Mouse (Mus musculus): ENCODE data around the gene Treh. TPM values are rescaled to one million over a fixed set of nuclear protein-coding genes. Genes with fewer than 3 reads are reported as not detected.

The Treh gene
- polyA plus RNA-seq, 1 experiment, result 0.16 TPM

DNA sequence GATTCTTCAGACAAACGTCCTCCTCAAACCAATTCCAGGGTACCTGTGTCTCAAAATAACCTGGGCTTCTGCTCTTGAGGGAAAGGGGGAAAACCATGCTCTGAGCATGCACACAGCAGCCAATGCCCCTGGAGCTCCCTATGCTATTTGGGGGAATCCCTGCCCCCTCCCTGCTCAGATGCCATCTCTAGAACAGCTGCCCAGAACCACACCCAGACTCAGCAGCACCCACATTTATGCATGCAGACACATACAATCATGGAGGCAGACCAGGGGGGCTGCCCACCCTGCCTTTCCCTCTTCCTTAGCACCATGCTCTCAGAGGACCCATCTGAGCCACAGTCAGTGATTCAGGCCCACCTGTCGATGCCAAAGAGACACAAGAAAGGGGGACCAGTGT lies 40.5 kb downstream of the Treh start:
- DNase-seq (ENCODE audit: extremely low spot score in 1 of 2, low spot score in 1 of 2), result no peak

DNA sequence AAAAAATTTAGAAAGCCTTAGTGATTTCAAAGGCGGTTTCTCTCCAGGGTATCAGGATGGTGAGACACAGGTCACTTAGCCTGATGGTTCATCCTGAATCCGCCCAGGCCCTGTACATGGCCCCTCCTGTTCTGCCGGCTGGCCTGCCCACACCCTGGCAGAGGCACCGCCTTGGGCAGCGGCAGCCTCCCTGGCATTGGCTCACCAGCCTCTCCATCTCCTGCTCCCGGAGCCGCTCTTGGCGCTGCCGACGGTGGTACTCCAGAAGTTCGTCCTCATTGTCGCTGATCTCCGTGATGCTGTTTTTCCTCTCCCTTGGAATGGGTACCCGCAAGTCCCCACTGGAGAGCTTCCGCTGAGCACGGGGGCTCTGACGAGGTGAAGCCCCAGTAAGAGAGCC lies 42.1 kb downstream of the Treh start:
- no peak for DNase-seq (ENCODE audit: extremely low spot score in 1 of 2, low spot score in 1 of 2)

DNA sequence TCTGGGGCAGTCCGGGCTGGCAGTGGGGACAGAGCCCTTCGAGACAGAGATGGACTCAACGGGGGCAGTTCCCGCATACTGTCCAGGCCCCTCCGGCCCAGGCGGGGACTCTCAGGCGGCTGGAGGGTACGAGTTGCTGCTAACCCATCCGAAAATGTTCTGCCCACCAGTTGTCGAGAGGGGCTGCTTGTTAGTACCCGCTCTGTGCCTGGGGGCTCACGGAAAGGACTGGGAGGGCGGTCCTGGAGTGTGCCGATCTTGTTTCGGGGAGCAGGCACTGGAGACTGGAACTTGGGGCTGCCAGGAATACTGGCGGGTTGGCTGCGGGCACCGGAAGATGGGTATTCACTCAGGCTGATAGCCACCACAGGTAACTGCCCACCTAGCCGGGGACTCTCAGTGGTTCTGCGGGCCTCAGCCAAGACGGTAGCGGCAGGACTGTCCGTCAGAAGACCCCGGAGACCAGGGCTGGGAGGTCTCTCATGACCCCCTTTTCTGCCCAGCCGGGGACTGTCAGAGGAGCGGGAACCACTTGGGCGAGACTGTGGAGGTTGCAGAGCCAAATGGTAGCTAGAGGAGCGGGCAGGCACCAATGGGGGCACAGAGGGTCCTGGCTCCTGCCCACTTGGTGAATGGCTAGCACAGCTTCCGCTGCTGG lies 42.8 kb downstream of the Treh start:
- DNase-seq (ENCODE audit: extremely low spot score in 1 of 2, low spot score in 1 of 2), result no peak

- no peak for DNase-seq (ENCODE audit: extremely low spot score in 1 of 2, low spot score in 1 of 2)
Observed at GRCm38 (mm10) chr9:44716997-44717821, 44.2 kb downstream of the Treh start.

- DNase-seq (ENCODE audit: extremely low spot score in 1 of 2, low spot score in 1 of 2), result peak in 1 of 2 experiments; percentile 62
Observed at GRCm38 (mm10) chr9:44717822-44718242, 44.8 kb downstream of the Treh start.

DNA sequence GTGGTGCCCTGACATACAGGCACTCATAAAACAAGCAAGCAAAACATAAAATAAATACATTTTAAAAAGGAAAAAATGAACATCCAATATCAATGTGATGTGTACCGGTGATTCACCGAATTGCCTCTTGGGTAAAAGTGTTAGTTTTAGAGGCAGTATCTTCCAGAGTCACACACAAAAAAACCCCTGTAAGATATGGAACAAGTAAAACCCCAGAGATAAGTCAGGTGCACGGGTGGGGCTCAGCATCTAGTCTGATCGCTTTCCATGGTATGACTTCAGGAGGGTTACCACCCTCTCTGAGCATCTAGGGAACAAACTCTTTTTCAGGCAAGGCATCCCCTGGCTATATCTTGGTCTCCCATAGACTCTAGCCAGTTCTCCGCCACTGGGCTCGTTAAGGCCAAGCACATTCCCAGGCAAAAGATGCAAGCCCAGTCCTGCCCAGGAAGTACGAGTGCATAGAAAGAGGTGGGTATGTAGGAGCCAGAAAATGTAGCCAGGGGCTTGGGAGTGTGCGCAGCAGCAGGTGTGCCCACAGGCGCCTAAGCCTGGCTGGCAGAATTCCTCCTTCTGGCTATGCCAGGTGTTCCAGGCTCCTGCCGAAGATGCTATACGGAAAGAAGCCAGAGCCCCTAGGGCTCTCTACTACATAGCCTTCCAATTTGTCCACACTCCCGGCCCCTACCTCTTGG lies 46.1 kb downstream of the Treh start:
- DNase-seq (ENCODE audit: extremely low spot score in 1 of 2, low spot score in 1 of 2), result no peak

GRCm38 (mm10) chr9:44719632-44720357 lies 46.8 kb downstream of the Treh start:
- no peak for DNase-seq (ENCODE audit: extremely low spot score in 1 of 2, low spot score in 1 of 2)

DNA sequence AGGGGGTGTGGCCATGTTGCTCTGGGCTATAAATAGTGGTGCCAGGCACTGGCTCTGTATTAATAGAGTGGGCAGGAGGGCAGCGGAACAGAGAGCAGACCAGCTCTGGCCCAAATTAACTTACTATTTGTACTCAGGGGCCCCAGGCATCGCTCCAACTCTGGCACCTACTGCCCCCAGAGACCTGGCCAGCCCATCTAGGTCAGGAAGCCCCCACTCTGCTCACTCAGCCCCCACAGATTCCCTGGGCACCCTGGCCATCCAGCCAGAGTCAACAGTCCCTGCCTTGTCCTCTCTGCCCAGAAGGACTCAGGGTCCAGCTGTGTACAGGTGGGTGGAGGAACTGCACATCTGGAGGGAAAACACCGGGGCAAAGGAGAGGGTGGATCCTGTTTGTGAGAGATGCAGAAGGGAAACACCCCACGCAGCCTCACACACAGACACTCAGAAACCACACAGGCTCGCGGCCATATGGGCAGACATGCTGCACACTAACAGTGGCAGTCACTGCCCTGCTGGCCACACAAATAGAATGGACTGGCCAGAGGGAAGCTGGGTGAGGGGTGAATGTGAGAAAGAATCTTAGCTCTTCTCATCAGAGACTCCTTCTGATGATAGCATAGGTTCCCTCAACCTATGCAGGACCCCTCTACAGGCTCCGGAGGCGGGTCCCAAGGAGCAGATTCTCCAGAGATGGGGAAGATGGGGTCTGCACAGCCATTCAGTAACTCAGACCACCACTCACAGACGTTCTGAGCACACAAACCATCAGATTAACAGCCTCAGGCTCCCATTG lies 47.5 kb downstream of the Treh start:
- DNase-seq (ENCODE audit: extremely low spot score in 1 of 2, low spot score in 1 of 2), result peak in 1 of 2 experiments; percentile 57

DNA sequence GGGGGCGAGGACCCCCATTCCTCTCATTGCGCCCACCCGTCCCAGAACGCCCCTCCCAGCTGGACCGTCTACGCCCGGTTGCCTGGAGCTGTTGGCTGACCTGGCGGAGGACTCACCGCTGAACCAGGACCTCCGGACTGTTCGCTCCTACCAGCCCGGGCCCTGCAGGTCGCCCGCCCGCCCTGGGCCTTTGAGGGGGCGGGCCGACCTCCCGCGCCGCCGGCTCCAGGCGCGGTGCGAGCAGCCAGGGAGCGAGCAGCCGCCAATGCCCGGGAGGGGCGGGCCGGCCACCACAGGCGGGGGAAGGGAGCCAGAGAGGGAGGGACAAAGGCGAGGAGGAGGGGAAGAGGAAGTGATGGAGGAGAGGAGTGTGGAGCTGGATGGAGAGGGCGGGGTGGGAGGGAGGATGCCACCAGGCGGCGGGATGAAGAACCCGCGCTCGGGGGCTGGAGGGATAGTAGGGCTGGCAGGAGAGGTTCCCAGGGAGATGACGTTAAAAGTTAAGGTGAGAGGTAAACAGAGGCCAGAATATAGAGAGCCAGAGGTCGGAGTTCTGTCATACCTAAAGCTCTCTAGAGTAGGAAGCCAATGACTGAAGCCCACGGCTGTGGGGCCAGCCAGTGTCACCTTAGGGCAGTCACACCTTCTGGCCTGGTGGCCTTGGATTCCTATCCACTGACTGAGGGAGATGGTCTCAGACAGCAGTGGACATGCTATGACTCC lies 48.3 kb downstream of the Treh start:
- peak; percentile 69 to 85 for DNase-seq (ENCODE audit: extremely low spot score in 1 of 2, low spot score in 1 of 2)

GRCm38 (mm10) chr9:44721877-44722186 lies 48.8 kb downstream of the Treh start:
- DNase-seq (ENCODE audit: extremely low spot score in 1 of 2, low spot score in 1 of 2), result no peak

- DNase-seq (ENCODE audit: extremely low spot score in 1 of 2, low spot score in 1 of 2), result no peak
Observed at GRCm38 (mm10) chr9:44722575-44722974, 49.5 kb downstream of the Treh start.

- DNase-seq (ENCODE audit: extremely low spot score in 1 of 2, low spot score in 1 of 2), result no peak
Observed at GRCm38 (mm10) chr9:44723008-44723407, 50.0 kb downstream of the Treh start.

DNA sequence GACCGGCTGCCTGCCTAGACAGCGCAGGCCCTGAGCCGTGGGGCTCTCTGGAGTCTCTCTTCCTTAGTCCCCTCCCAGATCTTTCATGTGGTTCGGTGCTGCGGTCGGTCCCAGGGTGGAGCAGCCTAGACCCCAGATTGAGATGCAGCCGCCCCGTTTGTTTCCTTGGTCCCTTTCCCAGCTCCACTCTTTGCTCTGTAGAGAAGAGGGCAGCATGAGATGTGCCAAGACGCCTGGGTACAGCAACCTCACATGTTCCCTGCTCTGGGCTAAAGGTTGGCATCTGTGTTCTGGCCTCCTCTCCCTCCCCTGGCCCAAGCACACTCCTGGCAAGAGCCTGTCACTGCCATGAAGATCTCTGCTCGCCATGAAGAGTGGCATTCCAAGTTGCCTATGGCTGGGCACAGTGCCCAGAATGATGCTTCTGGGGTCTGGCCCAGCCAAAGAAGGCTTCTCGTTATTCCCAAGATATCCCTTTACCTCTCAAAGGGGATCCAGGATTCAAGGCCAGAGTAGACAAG lies 50.5 kb downstream of the Treh start:
- DNase-seq (ENCODE audit: extremely low spot score in 1 of 2, low spot score in 1 of 2), result no peak

DNA sequence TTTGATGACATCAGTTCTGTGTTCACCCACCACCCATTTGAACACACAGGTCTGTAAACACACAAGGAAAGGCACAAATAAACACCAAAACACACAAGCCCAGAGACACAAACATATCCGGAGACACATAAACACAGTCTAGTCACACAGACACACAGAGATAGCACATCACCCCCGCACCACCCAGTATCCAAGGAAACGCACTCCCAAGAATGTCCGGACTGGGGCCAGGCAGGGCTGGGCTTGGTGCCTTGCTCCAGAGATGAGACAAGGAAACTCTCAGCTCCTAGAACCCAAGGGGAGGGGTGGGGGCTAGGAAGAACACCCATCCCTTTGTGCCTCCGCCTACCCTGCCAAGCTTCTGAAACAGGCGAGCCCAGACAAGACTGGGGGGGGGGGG lies 51.2 kb downstream of the Treh start:
- DNase-seq (ENCODE audit: extremely low spot score in 1 of 2, low spot score in 1 of 2), result peak; percentile 45 to 66

- no peak for DNase-seq (ENCODE audit: extremely low spot score in 1 of 2, low spot score in 1 of 2)
Observed at GRCm38 (mm10) chr9:44724665-44725064, 51.6 kb downstream of the Treh start.

DNA sequence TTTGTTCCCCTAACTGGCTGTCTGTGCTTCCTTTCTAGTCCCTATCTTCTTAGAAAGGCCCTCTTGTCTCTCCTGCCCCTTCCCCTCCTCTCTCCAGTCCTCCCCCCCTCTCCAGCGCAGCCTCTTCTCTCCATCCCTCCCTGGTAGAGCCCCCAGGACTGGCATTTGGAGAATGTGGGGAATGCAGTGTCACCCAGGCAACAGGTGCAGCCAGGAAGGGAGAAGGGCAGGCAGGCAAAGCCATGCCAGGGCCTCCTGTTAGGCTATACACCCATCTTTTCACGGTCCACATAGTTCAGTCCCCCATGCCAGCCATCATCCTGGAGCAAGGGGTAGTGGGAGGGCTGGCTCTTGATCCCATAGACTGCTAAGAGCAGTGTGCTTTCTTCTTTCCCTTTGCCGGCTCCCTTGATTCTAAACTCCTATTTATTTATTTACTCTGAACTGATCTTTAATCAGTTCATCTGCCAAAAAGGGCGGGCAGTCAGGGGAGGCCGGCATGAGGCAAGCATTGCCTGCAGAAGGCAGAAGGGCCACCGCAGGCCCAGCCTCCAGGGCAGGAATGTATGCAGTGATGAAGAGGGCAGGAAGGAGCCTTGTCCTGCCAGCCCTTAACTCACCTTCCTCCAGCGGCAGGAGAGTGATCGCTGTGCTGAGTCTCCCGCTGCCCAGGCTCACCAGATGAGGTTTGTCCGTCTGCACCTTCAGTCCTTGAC lies 53.6 kb downstream of the Treh start:
- DNase-seq (ENCODE audit: extremely low spot score in 1 of 2, low spot score in 1 of 2), result no peak

GRCm38 (mm10) chr9:44727441-44727840 lies 54.4 kb downstream of the Treh start:
- no peak for DNase-seq (ENCODE audit: extremely low spot score in 1 of 2, low spot score in 1 of 2)

- DNase-seq (ENCODE audit: extremely low spot score in 1 of 2, low spot score in 1 of 2), result no peak
Observed at GRCm38 (mm10) chr9:44732130-44732549, 59.1 kb downstream of the Treh start.
